7 mouse cellular contexts compared by ENCODE assay signal in genomic region chr6:128116836-128117542, GRCm38 (mm10). TPM values are rescaled to one million over a fixed set of nuclear protein-coding genes. Genes with fewer than 3 reads are reported as not detected.
A peak's percentile ranks its signal among the peaks of the same experiment; 100 is the strongest.
DNase-seq lines count a peak whose midpoint lies in the region; ATAC-seq lines count a peak whose summit lies in the region.

No protein-coding gene starts in this region.

- H3K9me3 ChIP-seq in hindbrain, embryonic 10.5 days: no peaks in the 10 kb centered on the region
- no peaks in the 10 kb centered on the region for H3K9me3 ChIP-seq in hindbrain, embryonic 16.5 days (ENCODE audit: control insufficient read depth, low read length)
- H3K9me3 ChIP-seq in neural tube, embryonic 15.5 days (replicated peaks): no peaks in the 10 kb centered on the region
- H3K9me3 ChIP-seq in limb, embryonic 10.5 days (replicated peaks): no peaks in the 10 kb centered on the region

- H3K4me3 ChIP-seq in hindbrain, embryonic 10.5 days: no peak overlapping the region
- no peak overlapping the region for H3K4me3 ChIP-seq in hindbrain, embryonic 16.5 days (ENCODE audit: low read length)
- no peak overlapping the region for H3K4me3 ChIP-seq in neural tube, embryonic 15.5 days (replicated peaks)
- no peak overlapping the region for H3K4me3 ChIP-seq in limb, embryonic 10.5 days

- peak; percentile 56 for DNase-seq in hindbrain, embryonic 10.5 days (ENCODE audit: low spot score)
- peak; percentile 59 for DNase-seq in neural tube, embryonic 10.5 days (ENCODE audit: extremely low spot score, low spot score)
- DNase-seq in limb, embryonic 10.5 days (ENCODE audit: low spot score): peak; percentile 66

- no peaks in the 10 kb centered on the region for H3K27me3 ChIP-seq in hindbrain, embryonic 10.5 days (ENCODE audit: insufficient read depth, poor library complexity, severe bottlenecking)
- no peaks in the 10 kb centered on the region for H3K27me3 ChIP-seq in hindbrain, embryonic 16.5 days (replicated peaks; ENCODE audit: control insufficient read depth, insufficient read depth, low read length)
- H3K27me3 ChIP-seq in neural tube, embryonic 15.5 days (replicated peaks): no peaks in the 10 kb centered on the region
- no peaks in the 10 kb centered on the region for H3K27me3 ChIP-seq in limb, embryonic 10.5 days (ENCODE audit: low read depth, poor library complexity, severe bottlenecking)

- no peak for ATAC-seq in hindbrain, embryonic 16.5 days
- no peak for ATAC-seq in neural tube, embryonic 15.5 days (ENCODE audit: low FRiP score)
- no peak for ATAC-seq in erythroblast, adult 5-6 weeks (replicated peaks; ENCODE audit: low FRiP score, poor library complexity, severe bottlenecking)
- no peak for ATAC-seq in CD4-positive, CD25-positive, alpha-beta regulatory T cell, adult 4 months

- H3K4me2 ChIP-seq in hindbrain, embryonic 16.5 days (ENCODE audit: low read length): no peak overlapping the region
- H3K4me2 ChIP-seq in neural tube, embryonic 15.5 days: no peak overlapping the region

- H3K9ac ChIP-seq in hindbrain, embryonic 16.5 days (ENCODE audit: low read depth, low read length): no peak overlapping the region
- H3K9ac ChIP-seq in neural tube, embryonic 15.5 days (replicated peaks): no peak overlapping the region

- peaks cover 71% of the 10 kb centered on the region for H3K4me1 ChIP-seq in hindbrain, embryonic 10.5 days (replicated peaks)
- peaks cover 15% of the 10 kb centered on the region for H3K4me1 ChIP-seq in hindbrain, embryonic 16.5 days (ENCODE audit: control insufficient read depth, insufficient read depth, low read depth, low read length)
- H3K4me1 ChIP-seq in neural tube, embryonic 15.5 days: peaks cover 28% of the 10 kb centered on the region
- peaks cover 41% of the 10 kb centered on the region for H3K4me1 ChIP-seq in limb, embryonic 10.5 days

- WGBS in hindbrain, embryonic 10.5 days: 63% methylated on average over 10 of the region's 10 CpGs
- WGBS in hindbrain, embryonic 16.5 days: 57% methylated on average over 10 of the region's 10 CpGs
- 63% methylated on average over 10 of the region's 10 CpGs for WGBS in neural tube, embryonic 15.5 days
- WGBS in limb, embryonic 10.5 days: 49% methylated on average over 10 of the region's 10 CpGs

- peak overlapping the region; percentile 82 for H3K27ac ChIP-seq in hindbrain, embryonic 10.5 days
- no peak overlapping the region for H3K27ac ChIP-seq in hindbrain, embryonic 16.5 days (ENCODE audit: low read depth, low read length)
- no peak overlapping the region for H3K27ac ChIP-seq in neural tube, embryonic 15.5 days (replicated peaks)
- H3K27ac ChIP-seq in limb, embryonic 10.5 days: peak overlapping the region; percentile 79

- no peaks in the 10 kb centered on the region for H3K36me3 ChIP-seq in hindbrain, embryonic 10.5 days
- H3K36me3 ChIP-seq in hindbrain, embryonic 16.5 days (ENCODE audit: control insufficient read depth, insufficient read depth, low read length): no peaks in the 10 kb centered on the region
- H3K36me3 ChIP-seq in neural tube, embryonic 15.5 days: no peaks in the 10 kb centered on the region
- peaks cover 20% of the 10 kb centered on the region for H3K36me3 ChIP-seq in limb, embryonic 10.5 days

RNA-seq across cellular contexts. Expression of gene Tspan9, which starts 26.4 kb away (rescaled TPM):
- polyA plus RNA-seq in hindbrain, embryonic 10.5 days (2016; fragmentation: Nextera tagmentation; extraction: Ambion mirVana): 65.7 and 67.8 TPM in 2 replicates
- polyA plus RNA-seq in hindbrain, embryonic 16.5 days (2015; fragmentation: Nextera tagmentation; extraction: Ambion mirVana): 62.6 and 66.8 TPM in 2 replicates
- polyA plus RNA-seq in neural tube, embryonic 15.5 days (2015; fragmentation: Nextera tagmentation; extraction: Ambion mirVana): 48.3 and 63.2 TPM in 2 replicates
- 61.2 and 78.5 TPM in 2 replicates for polyA plus RNA-seq in limb, embryonic 10.5 days (2016; fragmentation: Nextera tagmentation; extraction: Ambion mirVana)
- 0.63 TPM in 1 of 2 replicates, not detected in the other for total RNA-seq in erythroblast, adult 5-6 weeks (2015; ENCODE audit: low replicate concordance)
- total RNA-seq in erythroblast, adult 5-6 weeks (2017; ENCODE audit: low replicate concordance): 0.26 and 0.56 TPM in 2 replicates
- under 1 TPM; 0.41 to 0.44 TPM for polyA plus RNA-seq in CD4-positive, CD25-positive, alpha-beta regulatory T cell, adult 4 months (2017; shearing (Covaris generic))

Comparison
In these comparisons a context has a peak if more than half of its experiments do, and no peak if none do; other contexts are left out.
1. H3K27ac ChIP-seq: peak in hindbrain, embryonic 10.5 days (single experiment) and limb, embryonic 10.5 days (single experiment); none in hindbrain, embryonic 16.5 days (single experiment) and neural tube, embryonic 15.5 days (single experiment).
2. RNA of gene Tspan9, which starts 26.4 kb away (polyA plus RNA-seq): 61.2 to 78.5 TPM in limb, embryonic 10.5 days, 65.7 to 67.8 TPM in hindbrain, embryonic 10.5 days, 62.6 to 66.8 TPM in hindbrain, embryonic 16.5 days and 48.3 to 63.2 TPM in neural tube, embryonic 15.5 days; 0.41 to 0.44 TPM in CD4-positive, CD25-positive, alpha-beta regulatory T cell, adult 4 months; every median in the first group is over 10 times any median in the second.
3. Peak in every context shown above with its lines, with median percentiles within 50 percentile points of each other: DNase-seq.